Mouse (Mus musculus) liver, embryonic 11.5 days (tissue): Measurements from ENCODE around the gene Ppp1r13b. TPM values are rescaled to one million over a fixed set of nuclear protein-coding genes. Genes with fewer than 3 reads are reported as not detected.
A peak's percentile ranks its signal among the peaks of the same experiment; 100 is the strongest.

Experiments used
- ATAC-seq: fragments of 200-750 bp; cut with Nextera tagmentation; replicated peaks from 2 replicates; pipeline ENCODE4 v1.8.0; 2017; ENCODE audit warnings: moderate number of reproducible peaks, mild to moderate bottlenecking, moderate TSS enrichment, moderate library complexity; ENCODE audit not compliant: low FRiP score
- DNase-seq: peaks from one replicate; pipeline ENCODE4 v3.0.0-alpha.2; 2017; ENCODE audit warnings: low spot score
- H3K27ac ChIP-seq: fragments of 300-500 bp; sonication (generic); 2 replicates; pipeline ENCODE4 v1.5.1; 2014; ENCODE audit warnings: mild to moderate bottlenecking, low read depth, low read length, control low read depth
- H3K27me3 ChIP-seq: fragments of 300-500 bp; sonication (generic); replicated peaks from 2 replicates; pipeline ENCODE4 v1.6.1; 2014; ENCODE audit warnings: low read length, mixed read lengths; ENCODE audit not compliant: control insufficient read depth, insufficient read depth
- H3K36me3 ChIP-seq: fragments of 300-500 bp; sonication (generic); 2 replicates; pipeline ENCODE4 v1.6.1; 2014; ENCODE audit warnings: mild to moderate bottlenecking, low read length, moderate library complexity, mixed read lengths; ENCODE audit not compliant: control insufficient read depth, insufficient read depth
- H3K4me1 ChIP-seq: fragments of 300-500 bp; sonication (generic); replicated peaks from 2 replicates; pipeline ENCODE4 v1.6.1; 2014; ENCODE audit warnings: low read length, mixed read lengths; ENCODE audit not compliant: control insufficient read depth, insufficient read depth
- H3K4me2 ChIP-seq: fragments of 300-500 bp; sonication (generic); 2 replicates; pipeline ENCODE4 v1.6.1; 2014; ENCODE audit warnings: mild to moderate bottlenecking, control low read depth, moderate library complexity
- H3K4me3 ChIP-seq: fragments of 300-500 bp; sonication (generic); 2 replicates; pipeline ENCODE4 v1.5.1; 2014; ENCODE audit warnings: low read depth, low read length, control low read depth
- H3K9ac ChIP-seq: fragments of 300-500 bp; sonication (generic); 2 replicates; pipeline ENCODE4 v1.6.1; 2014; ENCODE audit warnings: low read depth, low read length, control low read depth
- H3K9me3 ChIP-seq: fragments of 300-500 bp; sonication (generic); 2 replicates; pipeline ENCODE4 v1.6.1; 2016; ENCODE audit warnings: low read length, inconsistent platforms, mixed read lengths; ENCODE audit not compliant: control insufficient read depth
- WGBS: fragments of 180-500 bp; shearing (Covaris S2); extraction: QIAGEN DNeasy Blood & Tissue Kit; methylation state at CpG from one replicate; pipeline ENCODE4 v1.1.7; 2014; 5-methylcytosine and 5-hydroxymethylcytosine counted together
- polyA plus RNA-seq: library from polyadenylated mRNA; unstranded; fragments of >200 nt; fragmentation: Nextera tagmentation; extraction: Ambion mirVana; gene quantifications from 2 replicates; pipeline ENCODE4 v1.2.1, GENCODE M21; 2014

Ppp1r13b gene
- polyA plus RNA-seq, 1 experiment from 2014 or later = 10.8 TPM

DNA sequence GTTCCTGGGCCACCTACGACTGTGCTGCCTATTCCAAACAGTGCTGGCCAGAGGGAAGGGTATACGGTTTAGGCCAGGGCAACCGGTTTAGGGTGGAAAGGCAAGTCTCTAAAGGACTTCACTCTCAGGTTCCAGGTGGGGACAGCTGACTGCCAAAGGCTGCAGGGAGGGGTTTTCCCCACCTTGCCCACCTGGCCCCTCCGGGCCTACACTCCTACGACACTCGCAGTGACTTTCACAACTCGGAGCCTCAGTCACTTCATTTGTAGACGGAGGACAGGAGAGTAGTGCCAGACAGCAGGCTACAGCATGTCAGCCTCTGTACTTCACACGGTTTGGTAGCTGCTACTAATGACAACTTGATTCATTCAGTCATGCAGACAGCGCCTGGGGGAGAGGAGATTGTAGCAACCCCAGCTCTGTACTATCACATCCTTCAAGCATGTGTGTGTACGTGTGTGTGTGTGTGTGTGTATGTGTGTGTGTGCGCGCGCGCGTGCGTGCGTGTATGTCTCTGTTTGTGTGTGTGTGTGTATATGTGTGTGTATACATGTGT lies 20.6 kb upstream of the Ppp1r13b start:
- Histone ChIP-seq H3K9me3 (no peaks in the 10 kb centered on the region), H3K27ac (no peak overlapping the region), H3K4me3 (no peak overlapping the region), H3K4me1 (peaks cover 15% of the 10 kb centered on the region), H3K36me3 (no peaks in the 10 kb centered on the region), H3K9ac (no peak overlapping the region), H3K4me2 (no peak overlapping the region), H3K27me3 (no peaks in the 10 kb centered on the region)
- 86% methylated on average over 18 of the region's 18 CpGs for WGBS
- no peak for DNase-seq
- no peak for ATAC-seq

DNA sequence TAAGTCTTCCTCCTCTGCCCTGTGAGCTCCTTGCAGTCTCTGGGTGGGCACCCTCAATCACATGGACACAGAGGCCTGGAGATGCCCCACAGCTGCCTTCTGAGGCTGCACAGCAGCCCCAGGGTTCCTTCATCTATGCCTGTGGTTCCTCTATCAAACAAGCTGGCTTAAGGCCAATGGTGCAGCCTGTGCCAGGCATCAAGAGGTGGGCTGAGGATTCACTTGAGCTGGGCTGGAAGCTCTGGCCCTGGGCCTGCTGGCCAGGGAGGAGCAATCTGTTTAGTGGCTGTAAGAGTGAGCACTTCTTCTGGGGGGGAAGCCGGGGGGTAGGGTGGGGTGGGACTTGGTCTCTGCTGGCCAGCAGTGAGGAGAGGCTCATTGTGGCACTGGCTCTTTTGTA lies 19.4 kb upstream of the Ppp1r13b start:
- no peak overlapping the region for H3K27ac ChIP-seq
- H3K9ac ChIP-seq = no peak overlapping the region
- no peak overlapping the region for H3K4me3 ChIP-seq
- WGBS = 86% methylated on average over 1 of the region's 1 CpGs
- no peak overlapping the region for H3K4me2 ChIP-seq
- H3K27me3 ChIP-seq = no peaks in the 10 kb centered on the region
- ATAC-seq (no peak), DNase-seq (no peak)
- peaks cover 8% of the 10 kb centered on the region for H3K4me1 ChIP-seq
- no peaks in the 10 kb centered on the region for H3K36me3 ChIP-seq
- no peaks in the 10 kb centered on the region for H3K9me3 ChIP-seq

DNA sequence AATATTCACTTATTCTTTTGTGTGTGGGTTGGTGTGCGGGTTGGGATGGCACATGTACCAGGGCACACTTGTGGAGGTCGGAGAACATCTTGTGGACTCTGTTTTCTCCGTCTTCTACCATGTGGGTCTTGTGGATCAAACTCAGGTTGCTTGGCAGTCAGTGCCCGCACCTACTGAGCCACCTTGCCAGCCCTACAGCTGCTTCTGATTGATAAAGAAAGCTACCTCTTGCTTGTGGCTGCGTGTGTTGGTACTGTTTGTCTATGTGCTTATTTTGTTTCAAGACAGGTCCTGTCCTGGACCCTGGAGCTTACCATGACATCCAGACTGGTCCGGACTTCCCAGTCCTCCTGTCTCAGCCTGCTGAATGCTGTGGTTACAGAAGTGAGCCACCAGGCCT lies 15.2 kb upstream of the Ppp1r13b start:
- H3K27ac ChIP-seq = no peak overlapping the region; the same call in 1 of the 2 replicates
- peaks cover 11% of the 10 kb centered on the region for H3K4me1 ChIP-seq
- H3K4me2 ChIP-seq = no peak overlapping the region
- no peak overlapping the region for H3K4me3 ChIP-seq
- no peaks in the 10 kb centered on the region for H3K36me3 ChIP-seq
- WGBS = 73% methylated on average over 6 of the region's 6 CpGs
- no peaks in the 10 kb centered on the region for H3K9me3 ChIP-seq
- no peaks in the 10 kb centered on the region for H3K27me3 ChIP-seq
- DNase-seq = no peak
- no peak overlapping the region for H3K9ac ChIP-seq
- ATAC-seq = peak; percentile 61

DNA sequence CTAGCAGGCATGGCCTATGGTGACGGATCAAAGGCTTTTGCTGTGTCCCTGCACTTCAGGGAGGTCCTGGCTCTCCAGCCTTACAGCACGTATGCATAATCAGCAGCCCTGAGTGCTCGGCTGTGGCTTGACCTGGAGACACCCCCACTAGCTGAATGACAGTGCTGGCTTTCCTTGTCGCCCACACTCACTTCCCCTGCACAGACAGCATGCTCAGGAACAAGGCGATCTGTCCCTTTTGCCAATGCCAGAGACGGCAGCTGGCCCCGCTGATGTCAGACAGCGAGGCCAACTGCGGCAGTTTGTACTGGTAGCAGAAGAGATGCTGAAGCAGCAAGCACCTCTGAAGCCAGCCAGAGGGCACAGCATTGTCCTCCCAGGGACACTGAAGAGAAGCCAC lies 12.1 kb upstream of the Ppp1r13b start:
- no peak overlapping the region for H3K9ac ChIP-seq
- 36% methylated on average over 9 of the region's 9 CpGs for WGBS

DNA sequence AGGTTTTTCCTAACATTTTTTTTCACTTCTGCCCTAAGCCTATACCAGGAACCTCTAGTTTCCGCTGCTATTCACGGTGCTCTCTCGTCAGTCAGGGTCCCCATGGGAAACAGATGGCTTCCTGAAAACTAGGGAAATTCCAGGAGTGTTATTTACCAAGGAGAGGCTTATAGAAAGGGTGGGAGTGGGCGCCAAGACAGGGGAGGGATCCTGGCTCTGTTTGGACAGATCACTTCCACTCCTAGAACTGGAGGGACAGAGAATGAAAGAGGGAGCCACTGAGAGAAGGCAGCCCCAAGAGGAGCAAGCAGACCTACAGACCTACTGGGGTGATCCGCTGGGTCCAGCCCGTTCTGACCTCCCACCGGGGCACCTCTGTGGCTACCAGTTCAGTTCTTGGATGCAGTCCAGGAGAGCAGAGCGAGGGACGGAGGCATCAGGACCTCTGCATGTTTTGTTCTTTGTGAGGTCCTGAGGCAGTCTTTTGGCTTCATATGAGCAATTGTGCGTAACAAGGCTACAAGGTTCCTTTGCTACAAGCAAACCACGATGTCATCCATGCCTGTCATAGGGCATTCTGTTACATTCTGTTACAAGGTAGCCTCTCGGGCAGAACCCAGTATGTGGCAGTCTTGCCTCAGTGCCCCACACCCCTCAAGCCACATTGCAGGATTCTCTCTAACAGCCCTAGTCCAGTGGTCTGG lies 8.8 kb upstream of the Ppp1r13b start:
- Histone ChIP-seq H3K4me1 (peaks cover 3% of the 10 kb centered on the region; the same call in 1 of the 2 replicates), H3K4me3 (no peak overlapping the region), H3K27ac (no peak overlapping the region), H3K27me3 (no peaks in the 10 kb centered on the region), H3K9me3 (no peaks in the 10 kb centered on the region), H3K36me3 (no peaks in the 10 kb centered on the region), H3K9ac (no peak overlapping the region), H3K4me2 (no peak overlapping the region)
- DNase-seq (no peak), ATAC-seq (no peak)
- WGBS = 64% methylated on average over 12 of the region's 12 CpGs

More for the DNA sequence above, 12.1 kb upstream of the Ppp1r13b start:
- ATAC-seq (no peak), DNase-seq (no peak)
- Histone ChIP-seq H3K36me3 (no peaks in the 10 kb centered on the region), H3K4me3 (no peak overlapping the region), H3K4me2 (no peak overlapping the region), H3K27me3 (no peaks in the 10 kb centered on the region), H3K4me1 (peaks cover 11% of the 10 kb centered on the region), H3K27ac (no peak overlapping the region), H3K9me3 (no peaks in the 10 kb centered on the region)

DNA sequence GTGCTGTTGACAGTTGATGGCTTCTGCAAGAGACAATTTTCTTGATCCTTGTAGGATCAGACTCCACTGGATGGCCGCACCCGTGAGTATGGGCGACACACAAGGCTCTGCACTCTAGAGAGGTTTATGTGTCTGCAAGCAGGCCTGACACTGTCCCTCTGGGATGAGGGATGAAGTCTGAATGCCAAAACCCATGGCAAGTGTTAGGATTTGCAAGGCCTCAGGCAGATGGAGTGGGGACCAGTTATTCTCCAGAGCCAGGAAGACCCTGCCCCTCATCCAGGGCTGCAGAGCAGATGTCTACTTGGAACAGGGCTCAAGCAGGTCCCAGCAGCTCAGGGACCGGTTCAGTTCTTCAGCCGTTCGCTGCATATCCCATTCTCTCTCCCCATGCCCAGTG lies 7.9 kb upstream of the Ppp1r13b start:
- ATAC-seq = no peak
- no peak overlapping the region for H3K9ac ChIP-seq
- no peaks in the 10 kb centered on the region for H3K36me3 ChIP-seq
- no peak for DNase-seq
- no peak overlapping the region for H3K4me2 ChIP-seq
- no peaks in the 10 kb centered on the region for H3K27me3 ChIP-seq
- WGBS = 84% methylated on average over 6 of the region's 6 CpGs
- no peaks in the 10 kb centered on the region for H3K9me3 ChIP-seq
- no peak overlapping the region for H3K27ac ChIP-seq
- peaks cover 3% of the 10 kb centered on the region; the same call in 1 of the 2 replicates for H3K4me1 ChIP-seq
- H3K4me3 ChIP-seq = no peak overlapping the region

DNA sequence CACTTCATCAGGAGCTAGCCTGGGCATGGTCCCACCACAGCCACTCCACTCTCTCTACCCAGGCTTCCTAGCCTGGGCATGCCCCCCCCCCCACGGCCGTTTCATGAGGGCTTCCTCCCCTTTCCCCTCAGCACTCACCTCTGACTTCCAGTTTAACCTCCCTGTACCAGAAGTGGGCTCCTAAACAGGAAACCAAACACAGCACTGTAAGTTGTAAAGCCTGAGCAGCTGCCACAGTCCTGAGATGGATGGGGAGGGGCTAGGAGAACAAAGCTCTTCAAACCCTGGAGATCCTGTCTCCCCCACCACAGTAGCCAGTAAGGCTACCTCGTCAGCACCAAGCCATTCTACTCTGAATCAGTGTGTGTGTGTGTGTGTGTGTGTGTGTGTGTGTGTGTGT lies 6.1 kb upstream of the Ppp1r13b start:
- Histone ChIP-seq H3K9ac (no peak overlapping the region), H3K27me3 (peaks cover 3% of the 10 kb centered on the region; the same call in 1 of the 2 replicates), H3K4me1 (peaks cover 2% of the 10 kb centered on the region), H3K9me3 (no peaks in the 10 kb centered on the region), H3K4me2 (no peak overlapping the region), H3K4me3 (no peak overlapping the region), H3K27ac (no peak overlapping the region; the same call in 1 of the 2 replicates), H3K36me3 (no peaks in the 10 kb centered on the region)
- ATAC-seq = no peak; the same call in 1 of the 2 replicates
- 25% methylated on average over 3 of the region's 3 CpGs for WGBS
- no peak for DNase-seq

DNA sequence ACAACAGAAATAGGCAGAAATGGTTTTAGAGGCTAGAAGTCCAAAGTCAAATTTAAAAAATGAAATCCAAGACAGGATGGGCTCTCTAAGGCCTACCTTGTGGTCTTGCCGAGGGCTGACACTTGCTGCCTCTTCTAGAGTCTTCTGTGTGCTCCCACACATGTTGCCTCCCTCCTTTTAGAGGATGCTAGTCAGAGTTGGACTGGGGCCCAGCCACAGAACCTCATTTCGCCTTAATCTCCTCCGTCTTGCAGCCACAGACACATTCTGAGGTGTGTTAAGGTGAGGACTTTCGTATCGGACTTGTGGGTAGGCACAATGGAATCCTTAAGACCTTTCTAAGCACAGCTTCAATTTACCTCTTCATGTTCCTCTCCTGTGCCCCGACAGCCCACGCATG lies 4.9 kb upstream of the Ppp1r13b start:
- DNase-seq = no peak
- no peak for ATAC-seq
- Histone ChIP-seq H3K27me3 (peaks cover 6% of the 10 kb centered on the region; the same call in 1 of the 2 replicates), H3K4me2 (no peak overlapping the region), H3K4me3 (no peak overlapping the region), H3K9ac (no peak overlapping the region), H3K9me3 (no peaks in the 10 kb centered on the region), H3K4me1 (peaks cover 9% of the 10 kb centered on the region), H3K36me3 (no peaks in the 10 kb centered on the region), H3K27ac (no peak overlapping the region)
- WGBS = 87% methylated on average over 7 of the region's 7 CpGs

DNA sequence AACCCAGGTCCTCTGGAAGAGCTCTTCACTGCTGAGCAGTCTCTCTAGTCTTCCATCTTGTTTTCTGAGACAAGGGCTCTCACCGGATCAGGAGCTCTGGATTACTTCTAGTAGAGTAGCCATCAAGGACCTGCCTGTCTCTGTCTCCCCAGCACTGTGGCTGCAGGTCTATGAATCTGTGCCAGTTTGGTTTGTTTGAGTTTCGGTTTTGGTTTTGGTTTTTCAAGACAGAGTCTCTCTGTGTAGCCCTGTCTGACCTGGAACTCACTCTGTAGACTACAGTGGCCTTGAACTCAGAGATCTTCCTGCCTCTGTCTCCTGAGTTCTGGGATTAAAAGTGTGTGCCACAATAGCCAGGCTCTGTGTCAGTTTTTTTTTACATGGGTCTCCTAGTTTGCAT lies 3.9 kb upstream of the Ppp1r13b start:
- peaks cover 13% of the 10 kb centered on the region for H3K4me1 ChIP-seq
- DNase-seq (no peak), ATAC-seq (no peak)
- H3K4me2 ChIP-seq = no peak overlapping the region
- peaks cover 6% of the 10 kb centered on the region; the same call in 1 of the 2 replicates for H3K27me3 ChIP-seq
- no peak overlapping the region for H3K9ac ChIP-seq
- no peaks in the 10 kb centered on the region for H3K9me3 ChIP-seq
- H3K4me3 ChIP-seq = no peak overlapping the region
- no peak overlapping the region for H3K27ac ChIP-seq
- H3K36me3 ChIP-seq = no peaks in the 10 kb centered on the region
- 84% methylated on average over 2 of the region's 2 CpGs for WGBS
